Mouse (Mus musculus) inflammation-experienced regulatory T-cells, adult 6 months (primary cell): Measurements from ENCODE around the gene Tm4sf1. TPM values are rescaled to one million over a fixed set of nuclear protein-coding genes. Genes with fewer than 3 reads are reported as not detected.

Experiments used
- ATAC-seq: one replicate; pipeline ENCODE4 v1.8.0; 2017
- polyA plus RNA-seq, 3 experiments: library from polyadenylated mRNA; unstranded; fragments of 100-300 nt; shearing (Covaris generic); gene quantifications; one replicate each; pipeline ENCODE4 v1.2.1; 2017

The Tm4sf1 gene
- not detected for polyA plus RNA-seq

DNA sequence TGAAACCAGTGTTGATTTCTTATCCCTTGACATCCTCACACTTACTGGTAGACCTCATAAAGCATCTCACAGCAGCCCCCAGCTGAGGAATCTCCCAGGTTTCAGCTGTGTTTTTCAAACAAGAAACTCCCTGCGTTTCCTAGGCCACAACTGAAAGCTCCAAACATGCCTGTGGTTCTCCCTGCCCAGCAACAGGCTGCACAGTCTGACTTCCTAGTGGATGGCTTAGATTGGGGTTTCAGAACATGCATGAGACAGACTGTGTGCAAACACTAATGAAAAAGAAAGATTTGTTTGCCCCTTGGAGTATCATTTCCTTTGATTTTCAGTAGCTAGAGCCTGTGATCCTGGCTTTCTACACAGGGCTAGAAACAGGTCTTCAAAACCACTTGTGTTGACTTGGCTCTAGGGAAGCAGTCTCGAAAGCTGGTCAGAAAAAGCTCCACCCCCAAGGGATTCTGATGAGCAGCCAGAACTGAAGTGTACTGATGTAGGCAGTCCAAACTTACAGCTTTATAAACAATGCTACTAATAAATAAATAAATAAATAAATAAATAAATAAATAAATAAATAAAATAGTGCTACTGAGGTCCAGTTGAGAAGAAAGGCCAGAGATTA, at the start of gene Tm4sf1:
Tm4sf1 (minus strand) TSS at position 68 of the 619 bp plus-strand sequence.
- no peak for ATAC-seq

DNA sequence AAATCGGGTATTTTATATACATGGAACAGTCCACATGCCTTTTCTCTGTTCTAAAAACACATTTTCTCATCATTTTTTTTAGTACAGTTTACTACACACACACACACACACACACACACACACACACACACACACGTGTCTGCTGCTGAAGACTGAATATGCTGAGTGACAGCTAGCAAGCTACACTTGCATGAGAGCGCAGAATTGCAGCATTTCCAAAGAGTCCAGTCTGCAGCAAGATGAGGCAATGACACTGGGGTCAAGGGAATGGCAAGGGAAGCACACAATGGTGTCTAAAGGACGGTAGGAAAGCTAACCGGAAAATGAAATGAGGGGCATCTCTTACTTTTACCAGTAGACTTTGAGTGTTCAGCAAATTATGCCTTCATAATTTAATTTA, 43.0 kb upstream of the Tm4sf1 start:
- no peak for ATAC-seq

DNA sequence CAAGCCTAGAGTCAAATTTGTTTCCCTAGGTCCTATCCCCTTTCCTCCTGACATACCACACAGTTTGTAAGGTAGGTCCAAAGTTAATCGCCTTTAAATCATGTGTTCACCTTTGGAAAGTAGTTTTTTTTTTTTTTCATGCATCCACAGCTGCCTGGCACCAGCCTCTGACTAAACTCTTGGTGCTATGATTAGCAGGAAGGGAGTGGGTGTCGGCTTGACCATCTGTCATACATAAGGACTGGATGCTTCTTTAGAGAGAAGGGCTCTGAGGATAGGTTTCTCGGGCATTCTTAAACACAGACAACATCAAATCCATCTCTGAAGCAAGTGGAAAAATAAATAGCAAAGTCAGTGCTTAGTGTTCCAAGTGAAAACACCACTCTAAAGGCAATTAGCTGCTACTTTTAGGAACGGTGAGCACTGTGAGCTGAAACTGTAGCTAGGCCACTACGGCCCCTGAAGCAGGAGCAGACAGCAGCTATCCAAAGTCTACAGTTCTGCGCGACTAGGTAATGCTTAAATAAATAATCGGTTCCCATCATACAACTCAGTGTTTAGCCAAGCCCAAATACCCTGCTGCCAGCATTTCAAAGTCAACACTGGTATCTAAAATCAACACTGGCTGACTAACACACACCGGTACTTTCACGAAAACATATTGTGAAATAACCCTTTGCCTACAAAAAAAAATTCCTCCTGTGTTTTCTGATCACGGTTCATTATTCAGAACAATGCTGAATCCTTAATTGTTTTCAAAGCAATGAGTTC, 42.2 kb upstream of the Tm4sf1 start:
- ATAC-seq: no peak

DNA sequence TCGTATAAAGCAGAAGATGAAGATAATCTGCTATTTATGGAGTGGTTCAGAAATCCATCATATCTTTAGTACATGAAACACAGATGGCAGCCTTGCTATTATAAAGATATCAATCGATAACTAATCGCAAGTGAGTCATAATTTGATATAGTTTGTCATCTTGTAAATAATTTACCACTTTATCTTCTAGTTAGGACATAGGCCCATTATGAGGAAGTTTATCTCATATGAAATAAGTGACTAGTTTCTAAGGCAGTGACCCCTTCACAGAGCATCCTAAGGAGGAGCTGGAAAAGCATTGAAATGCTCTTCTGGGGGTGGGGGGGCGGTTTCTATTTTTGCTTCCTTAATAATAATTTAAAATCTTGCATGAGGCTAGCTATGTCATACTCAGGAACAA, 41.2 kb upstream of the Tm4sf1 start:
- no peak for ATAC-seq

DNA sequence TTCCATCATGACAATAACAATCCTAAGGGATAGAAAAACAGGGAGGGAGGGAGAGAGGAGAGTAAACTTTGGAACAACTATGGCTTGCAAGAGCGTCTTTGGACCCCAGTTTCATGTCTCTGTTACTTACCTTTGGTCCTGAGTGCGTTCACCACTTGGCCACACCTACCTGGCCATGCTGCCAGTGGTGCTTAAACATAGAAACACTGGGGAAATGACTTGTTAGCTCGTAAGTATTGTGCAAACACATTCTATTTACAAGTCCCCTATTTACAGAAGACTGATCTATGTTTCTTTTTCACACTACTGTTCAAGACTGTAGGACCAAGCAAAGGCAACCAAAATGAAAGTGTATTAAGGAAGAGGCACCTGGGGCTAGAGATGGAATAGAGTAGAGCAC, 39.5 kb upstream of the Tm4sf1 start:
- ATAC-seq: no peak

DNA sequence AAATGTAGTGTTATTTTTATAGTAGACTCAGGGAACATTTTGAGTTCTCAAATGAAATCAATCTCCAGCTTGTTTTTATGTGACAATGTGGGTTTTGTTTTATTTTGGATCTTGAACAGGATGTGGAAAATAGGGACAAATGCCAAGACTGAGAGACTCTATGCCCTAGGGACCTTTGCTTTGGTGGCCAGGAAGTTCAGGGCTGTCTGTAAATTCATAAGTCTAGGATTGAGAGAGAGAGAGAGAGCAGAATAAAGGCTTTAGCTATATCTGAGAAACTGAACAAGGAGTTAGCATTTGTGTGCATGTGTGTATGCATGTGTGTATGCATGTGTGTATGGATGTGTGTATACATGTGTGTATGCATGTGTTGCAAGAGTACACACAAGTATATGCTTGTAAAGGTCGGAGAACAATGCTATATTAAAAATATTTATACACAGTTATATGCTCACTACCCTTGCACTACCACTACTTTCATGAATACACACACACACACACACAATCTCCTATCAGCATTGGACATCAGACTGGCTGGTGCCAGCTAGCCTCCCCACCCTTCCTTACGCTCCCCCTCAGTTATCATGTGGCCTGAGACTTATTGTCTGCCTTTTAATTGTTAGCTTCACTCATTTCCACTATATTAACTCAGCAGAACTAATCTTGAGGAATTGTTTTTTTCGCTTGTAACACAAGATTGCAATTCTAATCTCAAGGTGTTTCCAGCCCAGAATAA, 33.5 kb upstream of the Tm4sf1 start:
- no peak for ATAC-seq

DNA sequence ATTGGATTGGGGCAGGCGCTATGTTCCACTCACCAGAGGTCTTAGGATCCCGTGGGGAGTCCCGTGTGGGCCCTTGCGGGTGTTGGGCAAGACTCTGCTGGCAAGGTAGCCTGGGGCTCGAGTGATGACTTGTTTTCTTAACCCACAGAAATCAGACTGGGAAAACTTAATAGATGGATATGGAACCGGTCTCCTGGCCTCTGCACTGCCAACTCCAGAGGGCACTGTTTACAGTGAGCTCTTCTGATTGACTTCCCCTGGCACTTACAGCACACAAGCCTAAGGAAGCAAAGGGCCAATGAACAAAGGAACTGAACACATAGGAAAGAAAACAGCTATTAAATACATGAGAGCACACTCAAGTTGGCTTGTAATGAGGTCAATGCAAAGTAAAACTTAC, 26.2 kb upstream of the Tm4sf1 start:
- ATAC-seq: no peak

DNA sequence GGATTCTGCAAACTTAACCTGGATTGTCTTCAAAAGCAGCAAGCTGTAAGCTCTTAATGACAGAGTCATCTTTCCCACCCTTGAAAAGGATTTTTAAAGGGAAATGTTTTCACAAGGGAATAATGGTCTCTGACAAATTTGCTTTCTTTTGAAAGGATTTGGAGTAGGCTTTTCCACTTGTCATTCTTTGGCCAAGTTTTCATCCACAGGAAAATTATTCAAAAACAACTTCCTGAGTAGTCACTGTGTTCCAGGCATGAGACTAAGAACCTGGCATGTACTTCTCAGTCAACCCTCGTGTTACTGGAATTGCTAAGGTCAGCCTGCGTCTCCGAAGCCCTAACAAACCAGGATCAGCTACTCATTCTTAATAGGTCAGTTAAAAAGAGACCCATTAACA, 5.3 kb upstream of the Tm4sf1 start:
- no peak for ATAC-seq

DNA sequence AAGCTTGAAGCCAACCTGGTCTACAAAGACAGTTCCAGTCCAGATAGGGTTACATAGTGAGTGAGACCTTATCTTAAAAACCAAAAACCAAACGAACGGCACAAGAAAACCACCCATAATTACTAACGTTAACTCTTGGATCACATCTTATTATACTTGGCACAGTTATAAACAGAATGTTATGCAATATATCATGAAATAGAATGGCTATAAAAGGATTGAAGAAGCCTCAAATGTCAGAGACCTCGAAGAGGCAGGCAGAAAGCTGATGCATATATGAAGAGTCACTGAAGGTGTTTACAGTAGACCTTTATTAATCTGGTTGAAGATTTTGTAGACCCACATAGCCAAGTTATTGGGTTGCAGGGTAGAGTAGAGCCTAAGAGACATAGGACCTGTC, 3.8 kb upstream of the Tm4sf1 start:
- no peak for ATAC-seq

DNA sequence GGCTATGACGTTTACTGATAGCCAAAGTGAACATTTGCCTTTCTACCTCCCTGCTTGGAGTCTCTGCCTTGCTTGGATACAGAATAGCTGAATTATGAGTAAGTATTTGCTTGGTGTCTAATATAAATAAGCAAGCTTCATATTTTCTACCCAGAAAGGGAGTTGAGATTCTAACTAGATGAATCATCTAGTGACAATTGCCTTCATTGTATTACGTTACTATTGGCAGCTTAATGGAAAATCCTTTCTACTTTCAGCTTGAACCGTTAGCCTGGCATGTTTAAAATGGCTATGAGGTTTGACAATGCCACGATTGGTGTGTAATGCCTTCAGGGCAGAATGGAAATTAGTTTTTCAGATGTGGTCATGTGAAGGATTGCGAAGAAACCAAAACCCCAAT, 2.7 kb upstream of the Tm4sf1 start:
- no peak for ATAC-seq

DNA sequence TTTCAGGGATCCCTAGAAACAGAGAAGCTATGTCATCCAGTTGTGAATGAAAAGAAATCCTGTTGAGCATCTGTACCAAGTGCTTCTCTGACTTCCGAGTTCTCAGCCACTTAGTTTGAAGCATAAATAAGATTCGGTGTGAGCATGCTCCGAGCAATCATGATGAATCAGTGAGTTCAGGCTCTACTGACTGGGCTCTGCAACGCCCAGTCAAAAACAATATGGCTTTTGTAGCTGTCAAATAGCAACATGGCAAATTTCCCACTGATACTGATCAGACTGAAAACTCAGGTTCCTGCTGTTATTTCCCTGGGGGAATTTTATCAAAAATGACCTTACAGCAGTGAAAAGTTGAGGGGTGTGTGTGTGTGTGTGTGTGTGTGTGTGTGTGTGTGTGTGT, 2.3 kb upstream of the Tm4sf1 start:
- ATAC-seq: no peak

DNA sequence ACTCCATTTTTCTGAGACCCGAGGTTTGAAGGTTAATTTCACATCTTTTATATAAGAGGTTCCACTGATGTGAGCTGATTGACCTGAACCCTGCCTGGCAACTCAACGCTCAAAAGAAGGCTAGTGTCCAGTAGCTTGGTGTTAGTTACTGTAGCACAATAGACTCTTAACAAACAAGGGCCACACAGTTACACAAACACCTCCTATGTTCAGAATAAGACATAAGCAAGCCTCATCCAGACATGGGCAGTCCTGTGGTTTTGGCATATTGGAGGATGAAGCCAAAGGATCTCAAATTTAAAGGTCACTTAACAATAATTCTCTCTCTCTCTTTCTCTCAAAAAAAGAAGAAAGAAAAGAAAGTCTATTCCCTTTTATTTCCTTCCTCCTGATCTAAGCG, 1.7 kb upstream of the Tm4sf1 start:
- no peak for ATAC-seq

DNA sequence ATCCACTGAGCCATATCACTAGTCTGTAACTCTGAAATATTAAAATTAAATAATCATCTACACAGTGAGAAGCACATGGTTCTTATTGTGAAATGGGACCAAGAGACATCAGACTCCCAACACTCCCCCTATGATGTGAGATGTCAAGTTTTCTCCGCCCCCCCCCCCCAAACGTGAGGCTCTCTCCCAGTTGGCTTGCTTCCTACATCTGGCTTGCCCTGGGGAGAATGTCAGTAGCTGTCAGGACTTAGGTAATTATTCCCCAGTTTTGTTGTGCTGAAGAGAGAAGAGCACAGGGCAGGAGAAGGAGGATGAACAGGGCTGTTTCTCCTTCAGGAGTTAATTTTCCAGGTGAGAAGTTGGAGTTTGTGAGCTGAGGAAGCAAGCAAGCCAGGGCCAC, 1.1 kb upstream of the Tm4sf1 start:
- ATAC-seq: no peak

DNA sequence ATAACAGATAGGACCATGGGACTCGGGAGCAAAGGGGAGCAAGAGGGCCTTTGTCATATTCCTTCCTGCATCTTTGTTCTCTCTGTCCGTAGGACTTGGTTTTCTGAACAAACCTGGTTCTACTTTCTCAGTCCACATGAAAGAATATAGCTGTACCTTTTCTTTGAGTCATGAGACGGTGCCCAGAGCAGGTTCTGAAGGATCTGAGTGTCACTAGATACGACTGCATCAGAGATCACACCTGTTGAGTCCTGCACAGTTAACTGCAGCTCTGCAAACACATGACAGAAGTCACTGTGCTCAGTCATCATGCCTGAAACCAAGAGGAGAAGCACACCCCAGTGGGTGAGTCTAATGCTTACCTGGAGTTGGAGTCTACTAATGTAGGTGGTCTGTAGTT, 422 bp downstream of the Tm4sf1 start:
- ATAC-seq: no peak

DNA sequence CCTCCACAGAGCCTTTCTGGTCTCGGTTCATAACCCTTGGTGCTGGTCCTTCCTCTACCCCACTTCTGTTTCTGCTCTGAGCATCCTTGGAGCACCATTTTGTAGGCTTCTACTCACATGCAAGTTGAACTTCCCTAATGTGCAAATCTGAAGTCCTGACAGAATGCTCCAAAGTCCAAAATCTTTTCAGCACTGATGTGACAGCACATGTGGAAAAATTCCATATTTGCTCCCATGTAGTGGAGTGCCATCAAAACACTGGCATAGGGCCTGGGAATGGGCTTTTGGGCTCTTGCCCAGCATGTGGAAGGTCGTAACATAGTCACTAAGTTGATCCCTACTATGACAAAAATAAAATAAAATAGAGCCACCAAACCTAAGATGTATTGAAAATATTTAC, 3.8 kb downstream of the Tm4sf1 start:
- ATAC-seq: no peak

DNA sequence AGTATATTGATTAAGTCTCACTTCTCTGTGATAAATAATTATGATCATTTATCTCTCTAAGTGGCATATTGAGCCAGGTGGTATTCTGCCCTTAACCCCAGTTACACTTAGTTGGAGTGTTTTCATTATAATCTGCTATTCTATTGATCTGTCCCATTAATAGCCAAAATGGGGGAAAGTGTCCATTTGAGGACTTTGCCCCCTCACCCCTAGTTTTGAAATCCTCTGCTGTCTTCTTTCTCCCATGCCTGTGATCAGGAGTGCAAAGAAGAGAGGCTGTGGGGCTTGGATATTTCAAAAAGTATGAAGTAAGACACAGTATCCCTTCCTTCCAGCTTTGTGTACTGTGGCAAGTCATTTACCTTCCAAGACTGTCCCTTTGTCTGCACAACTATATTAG, 5.2 kb downstream of the Tm4sf1 start:
- no peak for ATAC-seq

DNA sequence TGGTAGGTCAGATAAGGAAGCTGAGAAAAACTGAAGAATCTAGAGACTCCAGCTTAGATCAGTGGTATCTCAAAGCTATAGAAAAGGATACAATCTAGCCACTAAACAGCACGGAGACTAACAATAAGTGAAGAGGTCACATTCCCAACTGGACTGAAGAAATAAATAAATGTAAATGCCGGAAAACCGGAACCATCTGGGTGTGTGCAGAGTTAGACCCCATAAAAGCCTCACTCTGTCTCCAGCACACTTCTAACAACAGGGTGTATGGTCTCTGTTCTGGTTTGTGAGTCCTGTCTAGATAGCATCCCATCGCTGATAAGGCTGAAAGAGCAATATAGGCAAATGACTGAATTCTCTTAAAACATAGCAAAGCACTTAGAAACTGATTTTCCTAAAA, 6.2 kb downstream of the Tm4sf1 start:
- ATAC-seq: no peak

DNA sequence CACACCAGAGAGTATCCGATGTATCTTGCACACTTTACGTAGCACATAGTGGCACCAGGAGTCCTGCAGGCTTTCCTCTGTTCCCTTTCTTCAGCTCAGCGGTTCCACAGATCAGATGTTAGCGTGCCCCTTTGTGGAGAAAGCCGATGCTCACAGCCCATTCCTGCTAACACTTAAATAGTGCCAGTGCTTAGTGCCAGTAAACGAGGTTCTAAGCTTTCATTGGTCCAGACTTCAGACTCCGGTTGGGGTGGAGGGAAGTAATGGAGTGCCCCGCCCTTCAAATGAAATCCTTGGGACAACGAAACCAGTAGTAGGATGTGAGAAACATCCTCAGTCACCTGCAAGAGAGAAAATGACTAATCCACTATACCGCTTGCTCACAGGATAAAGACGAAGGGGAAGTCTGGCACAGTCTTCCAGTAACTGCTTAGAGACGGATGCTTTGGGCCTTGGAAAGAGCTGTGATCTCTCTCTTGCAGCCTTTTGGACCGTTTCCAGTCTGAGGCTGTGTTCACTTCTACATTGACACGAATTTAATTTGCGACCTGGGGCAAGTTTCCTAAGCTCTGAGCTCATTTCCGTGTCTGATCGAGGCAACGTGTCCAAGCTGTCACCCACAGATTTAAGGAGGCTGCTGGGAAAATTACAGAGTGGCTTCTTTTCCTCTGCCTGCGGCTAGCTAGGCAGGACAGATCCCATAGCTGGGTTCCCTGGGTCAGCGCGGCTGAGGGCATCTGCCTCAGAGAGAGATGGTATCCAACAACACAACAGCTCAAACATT, 6.9 kb downstream of the Tm4sf1 start:
- no peak for ATAC-seq

DNA sequence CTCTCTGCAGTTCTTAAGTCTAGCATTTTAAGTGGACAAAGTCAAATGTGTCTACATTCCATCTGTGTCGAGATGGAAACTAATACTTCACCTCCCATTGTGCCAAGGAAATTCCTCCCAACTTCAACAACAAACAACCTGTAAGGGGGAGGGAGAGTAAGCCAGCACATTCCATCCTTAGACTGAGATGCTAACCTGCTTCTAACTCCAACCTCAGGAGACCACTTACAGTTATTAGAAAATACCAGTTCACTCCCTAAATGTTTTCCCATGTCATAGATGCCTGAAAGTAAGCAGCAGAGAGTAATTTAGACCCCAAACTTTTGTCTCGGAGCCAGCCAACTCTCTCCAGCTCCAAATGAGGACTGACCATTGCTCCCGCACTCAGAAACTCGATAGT, 7.9 kb downstream of the Tm4sf1 start:
- no peak for ATAC-seq

DNA sequence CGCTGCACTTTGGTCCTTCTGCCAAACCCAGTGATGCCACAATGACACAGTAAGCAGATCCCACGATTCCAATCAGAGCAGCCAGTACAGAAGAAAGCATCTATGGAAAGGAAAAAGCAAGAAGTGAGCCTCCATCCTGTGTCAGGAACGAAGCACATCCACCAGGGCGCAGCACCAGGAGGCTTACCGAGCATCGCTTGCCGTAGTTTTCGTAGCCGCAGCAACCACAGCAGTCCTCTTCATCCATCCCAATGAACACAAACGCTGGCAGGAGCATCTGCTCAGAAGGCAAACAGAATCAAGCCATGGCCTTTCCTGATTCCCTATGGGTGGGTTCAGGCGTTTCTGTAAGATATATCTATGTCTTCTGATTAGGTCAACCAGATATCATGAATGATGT, 9.0 kb downstream of the Tm4sf1 start:
- ATAC-seq: no peak

DNA sequence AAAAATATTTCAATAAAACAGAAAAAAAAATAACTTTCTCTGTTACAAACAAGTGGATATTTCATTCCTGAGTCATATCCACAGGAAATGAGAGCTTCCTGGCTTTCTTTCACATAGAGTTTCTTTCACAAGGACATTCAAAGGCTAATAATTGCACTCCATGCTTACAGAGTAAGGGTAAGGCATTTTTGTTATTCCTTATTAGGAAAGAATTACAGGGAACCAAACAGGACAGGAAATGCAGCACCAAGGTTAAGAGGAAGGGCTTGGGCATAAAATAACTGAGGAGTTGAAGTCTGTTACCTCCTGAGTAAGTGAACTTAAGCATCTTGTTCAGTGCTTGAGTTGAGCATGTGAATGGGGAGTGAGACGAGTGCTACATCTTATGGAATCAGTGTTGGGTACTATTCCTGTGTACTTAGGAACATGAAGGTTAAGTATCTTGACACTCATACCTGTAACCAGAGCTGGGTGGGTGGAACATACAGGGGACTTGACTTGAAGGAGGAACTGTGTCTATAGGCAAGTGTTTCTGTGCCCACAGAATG, 12.8 kb downstream of the Tm4sf1 start:
- no peak for ATAC-seq

DNA sequence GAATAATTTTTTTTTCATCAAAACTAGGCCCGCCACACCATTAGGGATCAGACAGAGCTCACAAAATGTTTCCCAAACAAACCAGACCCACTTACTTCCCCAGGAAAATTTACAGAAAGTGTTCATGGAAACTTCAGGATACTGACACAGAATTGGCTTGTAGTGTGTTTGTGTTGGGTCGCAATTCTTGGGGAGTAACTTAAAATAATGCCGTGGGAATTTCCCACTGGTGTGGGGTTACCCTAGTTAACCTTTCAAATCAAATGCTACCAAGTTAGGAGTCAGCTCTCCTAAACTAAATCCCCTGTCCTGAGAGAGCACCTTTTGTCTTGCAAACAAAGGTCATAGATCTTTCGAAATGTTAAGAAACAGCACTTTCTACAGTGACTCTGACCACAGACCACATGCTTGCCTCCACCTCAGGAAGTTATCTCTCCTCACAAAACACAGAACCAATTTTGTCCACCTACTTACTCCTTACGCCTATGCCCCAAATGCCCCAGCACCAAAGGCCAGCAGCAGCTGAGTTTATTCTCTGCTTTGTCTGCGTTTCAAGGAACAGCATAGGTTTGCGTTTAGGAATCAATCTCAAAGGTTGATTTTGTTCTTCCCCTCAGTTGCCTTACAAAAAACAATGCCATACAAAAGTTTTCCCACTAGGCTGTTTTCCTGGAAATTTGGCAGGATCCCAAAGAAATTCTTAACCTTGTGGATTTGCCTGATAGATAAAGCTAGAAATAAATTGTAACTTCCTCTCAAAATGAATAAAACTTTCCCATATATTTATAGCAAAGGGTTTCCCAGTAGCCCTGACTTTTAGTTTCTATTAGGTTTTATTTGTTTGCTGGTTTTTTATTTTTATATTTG, 13.7 kb downstream of the Tm4sf1 start:
- ATAC-seq: no peak
